In the genomic region with DNA sequence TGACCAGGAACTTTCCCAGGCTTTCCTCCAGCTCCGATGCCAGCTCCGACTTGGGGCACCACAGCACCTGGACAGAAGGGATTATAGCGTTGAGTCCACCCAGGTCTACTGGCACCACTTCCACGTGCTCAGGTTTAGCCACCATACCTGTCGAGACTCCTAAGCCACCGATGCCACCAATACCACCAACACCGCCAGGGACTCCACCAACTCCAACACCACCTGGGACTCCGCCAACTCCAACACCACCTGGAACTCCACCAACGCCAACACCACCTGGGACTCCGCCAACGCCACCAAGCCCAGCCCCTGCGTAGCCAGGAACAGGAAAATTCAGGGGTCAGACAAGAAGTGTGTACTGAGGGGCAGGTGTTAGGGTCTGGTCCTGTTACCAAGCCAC, we compare ENCODE assay signal across 20 mouse cellular contexts. TPM values are rescaled to one million over a fixed set of nuclear protein-coding genes. Genes with fewer than 3 reads are reported as not detected.
DNase-seq lines count a peak whose midpoint lies in the region; ATAC-seq lines count a peak whose summit lies in the region.
"Had no signal": no experiment of that assay in that cellular context is flagged by ENCODE, and none has a peak within 500 bp of the region (broad histone marks: within the 10 kb centered on the region; RNA-seq: fewer than 3 reads in every experiment).

No protein-coding gene starts in this region.

- no peak overlapping the region for H3K9ac ChIP-seq in heart, embryonic 11.5 days (ENCODE audit: low read depth, low read length)
- H3K9ac ChIP-seq in midbrain, embryonic 16.5 days (ENCODE audit: low read depth, low read length), result no peak overlapping the region
- H3K9ac ChIP-seq: embryonic facial prominence, embryonic 12.5 days; forebrain, embryonic 13.5 days; forebrain, embryonic 15.5 days had no signal

- no peaks in the 10 kb centered on the region for H3K36me3 ChIP-seq in heart, embryonic 11.5 days (ENCODE audit: control insufficient read depth, insufficient read depth, low read length)
- H3K36me3 ChIP-seq in limb, embryonic 10.5 days, result no peaks in the 10 kb centered on the region
- no peaks in the 10 kb centered on the region for H3K36me3 ChIP-seq in midbrain, embryonic 16.5 days (ENCODE audit: control insufficient read depth, insufficient read depth, low read length)
- H3K36me3 ChIP-seq: embryonic facial prominence, embryonic 10.5 days; forebrain, embryonic 15.5 days had no signal

- no peaks in the 10 kb centered on the region for H3K27me3 ChIP-seq in heart, embryonic 11.5 days (ENCODE audit: control insufficient read depth, insufficient read depth, low read length)
- no peaks in the 10 kb centered on the region for H3K27me3 ChIP-seq in limb, embryonic 10.5 days (ENCODE audit: low read depth, poor library complexity, severe bottlenecking)
- no peaks in the 10 kb centered on the region for H3K27me3 ChIP-seq in midbrain, embryonic 16.5 days (ENCODE audit: control insufficient read depth, insufficient read depth, low read depth, low read length)
- H3K27me3 ChIP-seq: embryonic facial prominence, embryonic 12.5 days; forebrain, embryonic 13.5 days; forebrain, embryonic 15.5 days had no signal

- H3K4me3 ChIP-seq in heart, embryonic 11.5 days (ENCODE audit: low read depth, low read length), result no peak overlapping the region
- H3K4me3 ChIP-seq in limb, embryonic 10.5 days, result no peak overlapping the region
- no peak overlapping the region for H3K4me3 ChIP-seq in midbrain, embryonic 16.5 days (ENCODE audit: low read depth, low read length)
- H3K4me3 ChIP-seq: embryonic facial prominence, embryonic 10.5 days; embryonic facial prominence, embryonic 12.5 days; forebrain, embryonic 13.5 days; forebrain, embryonic 15.5 days had no signal

- no peak overlapping the region for H3K4me2 ChIP-seq in heart, embryonic 11.5 days
- no peak overlapping the region for H3K4me2 ChIP-seq in midbrain, embryonic 16.5 days (ENCODE audit: low read length)
- H3K4me2 ChIP-seq: embryonic facial prominence, embryonic 12.5 days; forebrain, embryonic 13.5 days; forebrain, embryonic 15.5 days had no signal

- ATAC-seq in heart, embryonic 11.5 days (replicated peaks; ENCODE audit: insufficient number of reproducible peaks, low FRiP score, low TSS enrichment), result no peak
- no peak for ATAC-seq in midbrain, embryonic 16.5 days
- ATAC-seq: activated CD4-positive, CD25-positive, alpha-beta regulatory T cell, adult 4 months; forebrain, embryonic 13.5 days; forebrain, embryonic 15.5 days had no signal

- 87% methylated on average over 12 of the region's 12 CpGs for WGBS in heart, embryonic 11.5 days (ENCODE audit: insufficient replicate concordance)
- 92% methylated on average over 12 of the region's 12 CpGs for WGBS in limb, embryonic 10.5 days
- WGBS in midbrain, embryonic 16.5 days, result 95% methylated on average over 12 of the region's 12 CpGs

- DNase-seq in heart, adult 11 months, result peak; percentile 91
- peak; percentile 23 for DNase-seq in ZHBTc4 (ENCODE audit: low read depth, low spot score)
- DNase-seq in limb, embryonic 10.5 days (ENCODE audit: low spot score), result no peak
- DNase-seq in natural killer cell, adult 2 months (ENCODE audit: low spot score in 2 of 2), result no peak
- DNase-seq: adrenal gland, adult 8-10 months; adrenal gland, postnatal 14 days; adrenal gland, postnatal 36 days; cerebellum, adult 11-12 months; cerebellum, adult 2 months; cerebellum, adult 9-10 months; cerebellum, postnatal 10 days; cerebellum, postnatal 25 days had no signal

- no peaks in the 10 kb centered on the region for H3K4me1 ChIP-seq in heart, embryonic 11.5 days (ENCODE audit: control insufficient read depth, insufficient read depth, low read length)
- peaks cover 40% of the 10 kb centered on the region for H3K4me1 ChIP-seq in limb, embryonic 10.5 days
- H3K4me1 ChIP-seq in midbrain, embryonic 16.5 days (ENCODE audit: control insufficient read depth, insufficient read depth, low read length), result no peaks in the 10 kb centered on the region
- H3K4me1 ChIP-seq: forebrain, embryonic 13.5 days; forebrain, embryonic 15.5 days had no signal

- H3K9me3 ChIP-seq in heart, embryonic 11.5 days (replicated peaks; ENCODE audit: control insufficient read depth, low read length), result no peaks in the 10 kb centered on the region
- H3K9me3 ChIP-seq in limb, embryonic 10.5 days (replicated peaks), result no peaks in the 10 kb centered on the region
- H3K9me3 ChIP-seq in midbrain, embryonic 16.5 days (replicated peaks; ENCODE audit: control insufficient read depth, low read length, poor library complexity, severe bottlenecking), result no peaks in the 10 kb centered on the region
- H3K9me3 ChIP-seq: embryonic facial prominence, embryonic 10.5 days; embryonic facial prominence, embryonic 12.5 days; forebrain, embryonic 13.5 days; forebrain, embryonic 15.5 days had no signal

- no peak overlapping the region for H3K27ac ChIP-seq in heart, embryonic 11.5 days (ENCODE audit: low read depth, low read length)
- peak overlapping the region; percentile 10; the same call in 1 of the 2 replicates for H3K27ac ChIP-seq in limb, embryonic 10.5 days
- no peak overlapping the region for H3K27ac ChIP-seq in midbrain, embryonic 16.5 days (ENCODE audit: low read length)
- H3K27ac ChIP-seq: forebrain, embryonic 13.5 days; forebrain, embryonic 15.5 days had no signal

RNA-seq across cellular contexts. Expression of a gene that starts 18.0 kb away (rescaled TPM):
- polyA plus RNA-seq in heart, embryonic 11.5 days (2014; fragmentation: Nextera tagmentation; extraction: Ambion mirVana), result 24.3 and 27.7 TPM in 2 replicates
- polyA plus RNA-seq in limb, embryonic 10.5 days (2016; fragmentation: Nextera tagmentation; extraction: Ambion mirVana), result 1.0 and 4.2 TPM in 2 replicates
- 10.0 and 12.1 TPM in 2 replicates for polyA plus RNA-seq in midbrain, embryonic 16.5 days (2015; fragmentation: Nextera tagmentation; extraction: Ambion mirVana)
- polyA plus RNA-seq: C2C12 had no signal

RNA-seq across cellular contexts. Expression of a gene that starts 40.7 kb away (rescaled TPM):
- polyA plus RNA-seq in heart, embryonic 11.5 days (2014; fragmentation: Nextera tagmentation; extraction: Ambion mirVana), result 2.6 and 3.3 TPM in 2 replicates
- polyA plus RNA-seq in limb, embryonic 10.5 days (2016; fragmentation: Nextera tagmentation; extraction: Ambion mirVana), result 4.4 and 5.3 TPM in 2 replicates
- 17.8 and 20.1 TPM in 2 replicates for polyA plus RNA-seq in midbrain, embryonic 16.5 days (2015; fragmentation: Nextera tagmentation; extraction: Ambion mirVana)

Comparison
In these comparisons a context has a peak if more than half of its experiments do, and no peak if none do; other contexts are left out.
1. DNase-seq: peak in heart, adult 11 months (single experiment) and ZHBTc4 (single experiment); none in limb, embryonic 10.5 days (single experiment) and natural killer cell, adult 2 months (0 of 2).